Mouse (Mus musculus): ENCODE data around the gene Usp5. TPM values are rescaled to one million over a fixed set of nuclear protein-coding genes. Genes with fewer than 3 reads are reported as not detected.
"Not testable (repeated sequence)": the region's sequence is repeated elsewhere in the genome, so short reads cannot be mapped to it uniquely, and the experiment has no call there.

Usp5 gene
- total RNA-seq, 2 experiments from 2014 or later: 74.0 to 85.5 TPM

DNA sequence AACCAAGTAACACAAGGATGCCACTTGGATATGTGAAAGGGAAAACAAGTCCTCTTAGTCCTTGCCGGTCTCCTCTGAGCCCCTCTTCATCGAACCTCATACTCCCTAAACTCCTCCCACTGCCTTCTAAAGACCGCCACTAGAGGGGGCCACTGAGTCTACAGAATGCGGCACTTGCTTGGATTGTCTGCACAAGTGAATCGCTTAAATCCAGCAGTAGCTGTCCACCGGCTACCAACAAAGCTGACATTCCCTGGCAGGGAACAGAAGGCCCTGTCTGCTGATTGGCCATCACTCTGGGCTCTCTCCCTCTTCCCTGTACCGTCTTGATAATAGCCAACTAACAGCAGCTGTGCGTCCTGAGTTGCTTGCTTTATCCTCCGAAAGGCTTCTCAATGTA, 18.0 kb upstream of the Usp5 start:
- intact Hi-C loops (cut with DNase I): no loop called here
- peak; percentile 90 to 96 for DNase-seq

DNA sequence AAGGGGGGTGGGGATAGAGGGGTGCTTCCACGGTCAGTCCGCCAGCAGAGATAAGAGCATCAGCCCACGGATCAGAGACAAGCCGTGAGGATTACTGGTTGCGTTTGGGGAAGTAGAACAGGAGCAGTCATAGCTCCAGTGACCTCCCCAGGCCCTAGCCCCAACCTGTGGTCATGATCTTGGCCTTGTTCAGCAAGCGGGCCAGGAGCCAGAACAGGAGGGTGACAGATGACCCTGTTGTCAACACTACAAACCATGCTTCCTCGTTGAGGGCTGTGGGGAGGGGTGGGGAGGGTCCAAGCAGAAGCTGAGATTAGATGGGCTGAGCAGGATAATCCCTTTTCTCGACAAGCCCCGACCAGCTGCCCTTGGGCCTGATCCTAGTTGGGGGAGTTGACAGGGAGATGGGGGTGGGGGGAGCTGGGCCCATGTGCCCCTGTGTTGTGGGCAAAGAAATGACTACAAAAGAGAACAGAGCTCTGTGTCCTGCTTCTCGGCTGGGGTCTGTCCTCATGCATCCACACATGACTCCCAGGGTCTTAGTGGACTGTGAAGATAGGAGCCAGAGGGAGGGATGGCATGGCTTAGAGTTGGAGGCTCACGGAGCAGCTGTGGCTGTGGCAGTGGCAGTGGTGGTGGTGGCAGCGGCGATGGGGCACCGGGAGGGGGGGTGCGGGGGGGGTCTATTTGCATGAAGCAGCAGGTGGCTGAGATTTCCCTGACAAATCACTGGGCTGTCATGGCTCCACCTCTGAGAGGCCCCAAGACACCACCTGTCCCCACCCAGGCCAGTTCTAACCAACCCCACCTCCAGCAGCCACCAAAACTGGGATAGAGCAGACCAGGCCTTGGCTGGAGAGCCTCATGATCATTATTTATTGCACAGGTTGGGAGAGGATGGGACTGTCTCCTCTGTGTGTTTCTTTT, 11.2 kb upstream of the Usp5 start, which contains the start of gene Gnb3:
Gnb3 (minus strand) TSS at position 35 of the 927 bp plus-strand sequence.
- no peak for DNase-seq
- intact Hi-C loops (cut with DNase I): no loop called here

DNA sequence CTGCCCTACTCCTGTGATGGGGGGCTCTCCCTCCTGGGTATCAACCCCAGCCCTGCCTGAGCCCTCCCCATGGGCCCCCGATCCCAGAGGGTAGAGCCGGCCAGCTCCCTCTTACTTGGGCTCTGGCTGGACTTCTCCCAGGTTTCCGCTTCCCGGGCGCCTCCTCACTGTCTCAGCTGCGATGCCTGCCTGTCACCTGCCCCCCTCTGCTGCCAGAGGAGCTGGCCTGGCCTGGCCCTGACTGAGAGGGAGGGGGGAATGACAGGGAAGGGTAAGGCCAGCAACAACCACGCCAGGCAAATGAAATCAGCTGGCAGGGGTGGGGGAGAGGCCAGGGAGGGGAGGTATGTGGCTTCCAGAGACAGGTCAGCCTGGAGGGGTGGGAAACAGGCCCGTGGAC, 10.5 kb upstream of the Usp5 start:
- intact Hi-C loops (cut with DNase I): no loop called here
- DNase-seq: peak in 1 of 2 experiments; percentile 50

DNA sequence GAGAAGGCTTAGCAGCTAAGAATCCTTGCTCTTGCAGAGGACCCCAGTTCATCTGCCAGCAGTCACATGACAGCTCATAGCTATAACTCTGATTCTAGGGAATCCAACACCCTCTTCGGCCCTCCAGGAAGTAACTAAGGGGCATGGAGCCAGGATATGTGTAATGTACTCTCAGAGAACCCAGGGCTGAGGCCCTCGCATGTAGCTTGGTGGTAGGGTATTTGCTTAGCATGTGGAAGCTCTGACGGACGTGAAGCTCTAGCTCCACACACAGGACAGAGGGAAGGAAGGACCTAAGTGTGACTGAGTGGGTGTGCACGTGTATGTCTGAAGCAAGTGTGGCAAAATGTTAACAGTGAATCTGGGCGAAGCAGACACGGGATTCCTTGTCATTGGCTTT, 7.1 kb upstream of the Usp5 start:
- intact Hi-C loops (cut with DNase I): no loop called here
- DNase-seq: no peak

DNA sequence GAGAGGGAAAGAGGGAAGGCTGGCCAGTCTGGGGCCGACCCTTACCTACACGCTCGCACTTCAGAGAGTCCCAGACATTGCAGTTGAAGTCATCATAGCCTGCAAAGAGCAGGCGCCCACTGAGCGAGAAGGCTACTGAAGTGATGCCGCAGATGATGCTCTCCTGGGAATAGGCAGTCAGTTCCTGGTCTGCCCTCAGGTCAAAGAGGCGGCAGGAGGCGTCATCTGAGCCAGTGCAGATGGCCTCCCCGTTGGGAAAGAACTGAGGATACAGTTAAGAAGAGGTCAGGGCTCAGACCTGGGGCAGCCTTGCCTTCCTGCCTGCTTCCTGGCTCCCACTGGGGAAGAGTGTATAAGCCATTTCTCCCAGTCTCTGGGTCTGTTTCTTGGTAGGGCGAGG, 6.2 kb upstream of the Usp5 start:
- intact Hi-C loops (cut with DNase I): no loop called here
- DNase-seq: no peak

DNA sequence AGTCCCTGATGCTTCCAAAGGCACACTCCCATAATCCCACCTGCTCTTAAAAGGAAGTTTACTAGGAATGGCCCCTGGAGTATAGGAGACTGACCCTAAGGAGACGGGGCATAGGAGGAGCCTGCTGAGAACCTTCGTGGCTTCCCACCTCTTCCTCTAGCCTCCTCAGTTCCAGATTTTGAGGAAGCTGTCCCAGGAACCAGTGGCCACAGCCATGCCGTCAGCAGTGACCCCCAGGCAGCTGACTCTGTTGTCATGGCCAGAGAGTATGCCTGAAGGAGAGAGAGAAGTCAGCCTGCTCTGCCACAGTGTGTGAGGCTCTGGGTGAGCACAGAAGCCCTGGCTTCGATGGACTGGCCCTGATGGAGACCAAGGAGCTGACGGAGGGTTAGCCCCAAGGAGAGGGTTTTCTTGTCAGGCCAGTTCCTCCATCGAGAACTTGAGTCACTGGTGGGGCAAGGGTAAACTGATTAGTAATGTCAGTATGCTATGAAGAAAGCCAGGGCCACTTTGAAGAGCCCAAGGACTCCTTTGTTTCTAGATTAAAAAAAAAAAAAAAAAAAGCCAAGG, 5.3 kb upstream of the Usp5 start:
- intact Hi-C loops (cut with DNase I): no loop called here
- DNase-seq: no peak

DNA sequence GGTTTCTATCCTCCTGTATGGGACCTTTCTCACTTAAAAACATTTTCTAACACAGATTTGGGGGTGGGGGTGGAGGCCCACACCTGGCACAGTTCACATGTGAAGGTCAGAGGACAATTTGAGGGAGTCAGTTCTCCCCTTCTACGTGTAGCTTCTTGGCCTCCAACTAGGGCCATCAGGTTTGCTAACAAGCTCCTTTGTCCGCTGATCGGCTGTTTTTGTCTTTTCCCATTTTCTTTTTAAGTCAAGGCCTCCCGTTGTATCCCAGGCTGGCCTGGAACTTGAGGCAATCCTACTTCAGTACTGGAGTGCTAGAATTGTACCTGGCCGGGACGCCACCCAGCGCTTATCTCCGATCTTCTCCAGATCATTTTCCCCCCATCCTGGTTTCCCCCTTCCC, 2.4 kb upstream of the Usp5 start:
- intact Hi-C loops (cut with DNase I): no loop called here

DNA sequence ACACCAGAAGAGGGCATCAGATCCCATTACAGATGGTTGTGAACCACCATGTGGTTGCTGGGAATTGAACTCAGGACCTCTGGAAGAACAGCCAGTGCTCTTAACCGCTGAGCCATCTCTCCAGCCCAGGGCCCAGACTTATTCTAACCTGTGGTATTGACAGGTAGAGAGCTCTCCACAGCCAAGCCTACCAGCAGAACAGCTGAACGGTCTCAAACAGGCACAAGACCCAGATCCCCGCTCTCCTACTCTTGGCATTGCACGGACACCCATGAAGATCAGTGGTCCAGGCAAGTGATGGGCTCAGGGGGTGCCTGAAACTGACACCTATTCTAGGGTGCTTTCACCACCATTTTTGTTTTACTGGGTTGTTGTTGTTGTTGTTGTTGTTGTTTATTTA, 1.9 kb upstream of the Usp5 start:
- DNase-seq; intact Hi-C loops (cut with DNase I): not testable (repeated sequence)

More for the DNA sequence above, 2.4 kb upstream of the Usp5 start:
- no peak for DNase-seq

DNA sequence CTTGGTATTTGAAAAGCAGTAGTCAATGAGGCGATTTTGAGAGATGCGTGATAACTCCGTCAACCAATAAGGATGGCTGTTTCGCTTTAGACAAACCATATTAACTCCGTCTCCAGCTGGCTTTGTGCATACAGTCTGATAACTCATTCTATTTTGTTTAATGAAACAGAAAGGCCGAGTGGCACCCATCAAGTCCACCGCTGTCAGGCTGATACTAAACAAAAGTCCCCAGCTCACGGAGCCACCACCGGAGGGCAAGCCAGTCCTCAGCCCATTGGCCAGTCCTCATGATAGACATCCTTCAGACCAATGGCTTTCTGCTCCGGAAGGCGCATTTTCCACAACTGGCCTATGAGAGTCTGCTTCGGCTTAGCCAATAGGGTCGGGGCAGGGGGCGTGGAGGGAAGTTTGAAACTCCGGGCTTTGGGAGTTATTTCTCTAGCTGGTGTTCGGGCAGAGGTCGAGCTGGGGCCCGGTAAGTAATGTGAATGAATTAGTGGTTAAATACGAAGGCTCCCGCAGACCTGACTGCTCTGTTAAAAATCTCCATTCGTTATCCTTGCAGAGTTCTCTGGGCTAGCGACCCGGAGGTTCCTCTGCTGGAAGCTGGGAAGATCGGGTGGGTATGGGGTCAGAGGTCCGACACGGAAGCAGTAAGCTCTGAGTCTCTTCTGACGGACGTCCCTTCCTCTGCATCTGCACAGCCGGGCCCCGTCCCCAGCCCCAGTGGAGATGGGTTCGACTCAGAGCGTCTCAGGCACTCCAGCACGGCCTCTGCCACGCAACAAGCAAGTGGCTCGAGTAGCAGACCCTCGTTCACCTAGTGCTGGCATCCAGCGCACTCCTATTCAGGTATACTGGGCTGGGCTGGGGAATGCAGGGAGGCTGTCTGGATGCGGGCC, 766 bp upstream of the Usp5 start:
- intact Hi-C loops (cut with DNase I): no loop called here
- peak; percentile 91 to 92 for DNase-seq

DNA sequence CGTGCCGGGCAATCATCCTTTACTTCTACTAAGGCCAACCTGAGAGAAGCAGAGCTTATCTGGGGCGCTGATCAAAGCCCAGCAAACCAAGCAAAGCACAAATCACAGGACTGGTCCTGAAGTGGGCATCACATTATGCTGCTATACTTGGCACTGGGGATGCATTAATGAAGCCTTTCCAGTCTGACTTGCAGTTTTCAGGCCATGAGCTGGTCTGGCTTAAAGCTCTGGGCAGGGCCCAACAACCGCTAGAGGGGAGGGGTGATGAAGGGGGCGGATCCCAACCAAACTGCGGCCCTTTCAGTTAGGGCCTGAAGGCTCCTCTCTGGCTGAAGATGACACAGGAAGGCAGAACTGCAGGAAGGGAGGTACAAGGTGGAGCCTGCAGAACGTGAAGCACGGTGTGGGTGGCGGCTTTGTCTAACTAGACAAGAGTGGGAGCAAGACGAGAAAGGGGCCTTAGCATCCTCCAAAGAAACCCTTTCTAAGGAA, 1.1 kb downstream of the Usp5 start:
- no peak for DNase-seq
- intact Hi-C loops (cut with DNase I): no loop called here

DNA sequence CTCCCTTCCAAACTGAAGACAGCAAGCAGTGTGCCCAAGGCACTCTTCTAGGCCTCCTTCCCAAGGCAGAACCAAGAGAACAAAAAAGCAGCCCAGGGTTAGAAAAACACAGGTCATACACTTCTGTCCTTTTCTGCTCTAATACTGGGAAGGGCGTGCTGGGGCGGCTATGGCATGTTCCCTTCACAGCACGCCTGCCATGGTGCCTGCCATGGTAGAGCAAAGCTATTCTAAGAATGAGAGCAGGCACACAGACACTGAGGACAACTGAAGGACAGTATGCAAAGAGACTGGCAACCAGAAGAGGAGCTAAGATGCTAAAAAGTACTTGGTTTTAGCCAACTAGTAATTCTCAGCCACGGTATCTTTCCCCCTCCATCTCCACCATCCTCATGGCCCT, 7.2 kb downstream of the Usp5 start:
- DNase-seq: no peak
- intact Hi-C loops (cut with DNase I): no loop called here

DNA sequence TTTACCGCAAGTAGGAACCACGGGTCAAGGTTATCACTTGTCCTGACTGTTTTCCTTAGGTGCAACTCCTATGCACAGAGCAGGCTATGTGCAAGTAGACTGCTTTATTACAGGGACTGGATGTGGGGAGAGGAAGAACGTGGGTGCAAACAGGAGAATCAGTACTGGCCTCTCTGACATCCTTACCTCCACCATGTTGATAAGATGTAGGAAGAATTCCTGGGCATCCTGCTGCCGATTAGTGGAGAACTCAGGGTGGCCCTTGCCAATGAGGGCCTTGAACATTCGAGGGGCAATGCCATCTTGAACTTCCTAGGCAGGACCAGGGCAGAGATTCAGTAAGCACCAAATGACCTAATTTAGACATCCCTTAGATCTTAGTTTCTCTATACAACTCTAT, 8.4 kb downstream of the Usp5 start:
- intact Hi-C loops (cut with DNase I): no loop called here
- no peak for DNase-seq

DNA sequence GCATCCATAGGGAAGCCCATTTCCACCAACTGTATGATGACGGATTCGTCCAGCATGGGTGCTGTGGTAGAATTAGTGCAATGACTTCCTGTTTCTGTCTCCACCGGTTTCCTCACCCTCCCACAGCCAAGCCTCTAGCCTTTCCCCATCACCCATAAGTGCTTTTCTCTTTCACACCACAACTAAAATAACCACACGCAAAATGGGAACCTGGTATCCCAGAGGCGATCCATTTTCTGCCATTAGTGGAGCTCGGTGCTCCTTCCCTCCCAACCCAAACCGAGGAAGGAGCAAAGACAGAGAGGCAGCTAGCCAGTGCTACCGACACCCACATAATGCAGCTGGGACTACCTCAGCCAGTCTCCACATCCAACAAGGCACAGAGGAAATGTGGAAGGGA, 11.3 kb downstream of the Usp5 start:
- DNase-seq: no peak
- intact Hi-C loops (cut with DNase I): no loop called here

DNA sequence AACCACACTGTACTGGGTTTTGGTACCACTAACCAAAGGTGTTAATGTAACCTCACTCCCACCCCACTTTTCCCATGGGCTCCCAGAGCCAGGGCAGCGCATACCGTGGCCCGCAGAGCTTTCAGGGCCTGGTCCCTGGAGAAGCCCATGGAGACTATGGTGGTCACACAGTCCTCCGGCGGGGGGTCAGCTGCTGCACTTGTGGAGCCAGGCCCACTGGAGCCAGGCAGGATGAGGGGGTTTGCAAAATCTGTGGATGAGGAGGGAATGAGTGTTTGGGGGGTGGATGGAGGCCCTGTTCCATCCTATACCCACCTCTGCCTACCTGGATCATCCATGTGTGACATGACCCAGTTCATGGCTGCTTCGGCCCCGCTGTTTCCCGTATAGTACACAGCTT, 11.7 kb downstream of the Usp5 start:
- intact Hi-C loops (cut with DNase I): no loop called here

DNA sequence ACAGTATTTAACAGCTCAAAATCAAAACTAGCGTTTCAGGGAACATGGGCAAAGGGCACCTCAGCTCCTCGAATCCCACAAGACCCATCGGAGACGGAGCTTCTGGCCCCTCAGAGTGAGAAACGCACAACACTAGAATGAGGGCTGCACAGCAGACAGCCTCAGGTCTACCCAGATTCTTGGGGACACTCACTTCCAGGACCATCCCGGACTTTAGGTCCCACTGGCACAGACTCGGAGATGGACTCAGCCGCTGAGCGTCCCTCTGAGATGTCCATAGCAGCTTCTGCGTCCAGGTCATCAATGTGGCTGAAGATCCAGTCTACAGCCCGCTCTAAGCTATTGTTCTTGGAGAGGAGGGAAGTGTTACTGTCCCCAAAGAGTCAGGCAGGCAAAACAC, 12.2 kb downstream of the Usp5 start:
- intact Hi-C loops (cut with DNase I): no loop called here
- no peak for DNase-seq

More for the DNA sequence above, 11.7 kb downstream of the Usp5 start:
- DNase-seq: no peak

DNA sequence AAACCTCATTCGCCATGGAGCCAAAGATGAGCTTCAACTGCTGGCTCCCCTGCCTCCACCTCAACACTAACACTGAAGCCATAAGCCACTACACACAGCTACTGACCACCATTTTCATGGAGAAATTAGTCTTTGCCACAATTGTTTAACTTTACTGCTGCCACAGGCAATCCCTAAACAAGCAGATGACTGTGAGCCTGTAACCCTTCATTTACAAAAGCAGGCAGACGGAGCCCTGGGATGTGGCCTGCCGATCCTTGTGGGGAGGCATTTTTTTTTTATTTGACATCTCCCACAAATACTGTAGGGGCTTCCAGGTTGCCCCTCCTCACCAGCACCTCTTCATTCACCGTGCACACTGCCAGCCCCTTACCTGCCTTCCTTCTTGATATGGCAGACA, 12.7 kb downstream of the Usp5 start:
- intact Hi-C loops (cut with DNase I): no loop called here
- DNase-seq: no peak

DNA sequence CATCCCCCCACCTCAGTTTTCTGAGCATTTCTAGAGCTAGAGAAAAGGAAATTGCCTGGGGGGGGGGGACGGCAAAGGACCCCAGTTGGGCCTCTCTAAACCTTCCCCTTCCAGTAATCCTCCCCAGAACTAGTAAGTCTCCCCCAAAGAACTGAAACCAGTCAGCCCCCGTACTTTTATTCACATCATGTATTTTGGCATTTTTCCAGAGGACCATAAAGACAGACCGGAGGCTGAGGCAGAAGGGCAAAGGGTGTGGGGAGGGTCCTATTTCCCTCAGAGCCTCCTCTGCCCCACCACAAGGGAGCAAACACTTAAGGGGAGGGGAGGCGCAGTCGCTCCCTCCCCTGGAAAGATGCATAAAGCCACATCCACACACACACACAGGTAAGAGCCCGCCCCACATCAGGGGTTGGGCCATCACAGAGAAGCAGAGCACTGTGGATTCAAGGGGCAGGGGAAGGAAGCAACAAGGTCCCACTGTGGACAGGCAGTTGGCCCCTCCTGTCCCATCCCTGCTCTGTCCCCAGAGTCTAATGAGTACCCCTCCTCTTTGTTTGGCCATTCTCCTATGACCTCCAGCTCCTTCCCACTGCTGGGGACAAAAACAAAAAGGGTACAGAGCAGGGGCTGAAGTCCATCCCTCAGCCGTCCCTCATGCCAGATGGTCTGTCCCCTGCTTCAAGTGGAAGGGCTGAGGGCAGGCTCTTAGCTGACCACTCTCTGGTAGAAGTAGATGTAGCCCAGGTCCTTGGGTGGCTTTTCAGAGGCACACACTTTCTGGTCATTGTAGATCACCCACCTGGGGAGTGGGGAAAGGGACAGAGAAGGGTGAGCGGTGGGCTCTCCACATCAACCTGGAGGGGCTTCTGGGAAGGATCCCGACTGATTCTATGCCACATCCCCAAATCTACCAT, 14.2 kb downstream of the Usp5 start:
- intact Hi-C loops (cut with DNase I): no loop called here
- no peak for DNase-seq

DNA sequence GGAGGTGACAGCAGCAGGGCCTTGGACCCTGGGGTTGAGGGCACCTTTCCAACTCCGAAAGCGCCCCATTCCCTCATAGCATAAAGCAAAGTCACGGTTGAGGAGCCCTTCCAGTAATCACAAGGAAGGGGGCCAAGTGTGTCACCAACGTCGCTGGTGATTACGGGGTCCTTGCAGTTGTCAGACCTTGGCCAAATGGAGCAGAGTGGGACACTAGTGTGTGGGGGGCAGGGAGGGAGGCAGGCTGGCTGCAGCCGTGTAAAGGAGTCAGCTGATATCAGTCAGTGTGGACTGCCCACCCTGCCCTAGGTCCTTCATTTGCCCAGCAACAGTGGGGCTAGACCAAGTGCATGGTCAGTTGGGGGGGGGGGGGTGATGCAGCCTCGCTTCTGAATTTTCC, 14.8 kb downstream of the Usp5 start:
- no peak for DNase-seq
- intact Hi-C loops (cut with DNase I): no loop called here

DNA sequence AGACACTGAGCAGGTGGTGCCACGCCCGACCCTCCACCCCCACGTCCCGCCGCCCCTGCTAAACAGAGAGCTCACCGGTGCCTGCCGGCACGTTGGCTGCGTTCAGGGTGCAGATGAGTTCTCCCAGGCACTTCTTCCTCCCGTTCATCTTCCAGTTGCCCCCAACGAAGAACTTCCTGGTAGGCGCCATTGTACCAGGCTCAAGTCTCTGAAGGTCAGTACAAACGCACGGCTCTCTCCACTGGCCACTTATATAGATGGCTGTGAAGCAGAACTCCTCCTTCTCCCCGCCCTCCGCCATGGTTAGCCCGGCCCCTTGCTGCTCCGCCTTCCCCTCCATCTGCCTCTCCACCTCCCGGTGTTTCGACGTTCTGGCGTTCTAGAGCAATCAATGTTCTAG, 15.4 kb downstream of the Usp5 start, which contains the start of gene Tpi1:
Tpi1 (minus strand) TSS at position 364 of the 400 bp plus-strand sequence.
- peak; percentile 90 to 91 for DNase-seq
- intact Hi-C loops (cut with DNase I): no loop called here

DNA sequence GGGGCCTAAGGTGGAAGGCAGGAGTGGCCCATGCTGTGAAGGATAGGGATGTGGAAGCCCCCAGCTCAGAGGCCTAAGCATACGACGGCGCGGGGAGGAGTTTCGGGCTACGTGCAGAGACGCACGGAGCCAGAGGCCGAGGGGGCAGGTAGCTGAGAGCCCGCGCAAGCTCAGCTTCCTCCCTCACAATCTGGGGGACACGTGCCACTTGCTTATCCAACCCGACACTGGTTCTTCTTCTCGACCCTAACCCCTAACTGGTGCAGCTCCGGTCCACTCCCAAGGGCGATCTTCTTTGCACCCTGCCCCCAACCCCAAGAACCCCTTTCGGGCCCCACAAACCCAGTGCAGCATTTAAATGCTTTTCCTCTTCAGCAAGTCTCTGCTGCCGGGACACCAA, 15.8 kb downstream of the Usp5 start:
- DNase-seq: peak; percentile 57 to 65
- intact Hi-C loops (cut with DNase I): no loop called here

Measured in heart, postnatal 36 days (tissue).